Mouse (Mus musculus) left cerebral cortex, postnatal 4 days (tissue): ENCODE results near the gene Copa. TPM values are rescaled to one million over a fixed set of nuclear protein-coding genes. Genes with fewer than 3 reads are reported as not detected.

Source experiments
- DNase-seq: peaks from one replicate; pipeline ENCODE4 v3.0.0-alpha.2; 2022
- intact Hi-C: fragments of 180-260 bp; cut with DNase I; formaldehyde crosslinking; loops from one replicate; pipeline ENCODE4 v1.15.1; 2025
- total RNA-seq, 2 experiments: library from RNA; stranded (reverse); gene quantifications; 2 replicates each; pipeline ENCODE4 v1.2.3; 2021

The Copa gene
- 100 to 1,000 TPM; 195 to 198 TPM for total RNA-seq

- DNase-seq = peak; percentile 93
- intact Hi-C loops = no loop called here
These were observed at the start of gene Copa, which contains the start of gene Ncstn for GRCm38 (mm10) chr1:172082101-172082898. Copa (plus strand) TSS chr1:172082529. Ncstn (minus strand) TSS chr1:172082795.

- intact Hi-C loops = no loop called here
These were observed 35.9 kb upstream of the Copa start for GRCm38 (mm10) chr1:172046410-172046809.

GRCm38 (mm10) chr1:172046938-172047337 is 35.4 kb upstream of the Copa start:
- intact Hi-C loops = no loop called here
- DNase-seq = peak; percentile 82

More at GRCm38 (mm10) chr1:172046410-172046809, 35.9 kb upstream of the Copa start:
- no peak for DNase-seq

GRCm38 (mm10) chr1:172048241-172048734 is 34.0 kb upstream of the Copa start:
- intact Hi-C loops = no loop called here
- DNase-seq = no peak

GRCm38 (mm10) chr1:172049131-172049782 is 33.1 kb upstream of the Copa start:
- DNase-seq = peak; percentile 54

GRCm38 (mm10) chr1:172052766-172053279 is 29.5 kb upstream of the Copa start:
- intact Hi-C loops = no loop called here
- no peak for DNase-seq

More at GRCm38 (mm10) chr1:172049131-172049782, 33.1 kb upstream of the Copa start:
- intact Hi-C loops = no loop called here

- DNase-seq = no peak
- intact Hi-C loops = no loop called here
These were observed 28.5 kb upstream of the Copa start for GRCm38 (mm10) chr1:172053541-172054440.

- intact Hi-C loops = no loop called here
- no peak for DNase-seq
These were observed 26.1 kb upstream of the Copa start for GRCm38 (mm10) chr1:172056251-172056650.

GRCm38 (mm10) chr1:172057491-172057921 is 24.8 kb upstream of the Copa start, which contains the start of gene Nhlh1:
Nhlh1 (minus strand) TSS chr1:172057573.
- intact Hi-C loops = no loop called here
- DNase-seq = peak; percentile 89

GRCm38 (mm10) chr1:172058321-172058720 is 24.0 kb upstream of the Copa start:
- intact Hi-C loops = no loop called here
- peak; percentile 72 for DNase-seq

GRCm38 (mm10) chr1:172058874-172059273 is 23.5 kb upstream of the Copa start:
- DNase-seq = peak; percentile 61
- intact Hi-C loops = no loop called here

GRCm38 (mm10) chr1:172060659-172061058 is 21.7 kb upstream of the Copa start:
- peak; percentile 89 for DNase-seq
- intact Hi-C loops = no loop called here

GRCm38 (mm10) chr1:172061217-172061616 is 21.1 kb upstream of the Copa start:
- intact Hi-C loops = no loop called here
- DNase-seq = peak; percentile 84

GRCm38 (mm10) chr1:172062101-172062500 is 20.2 kb upstream of the Copa start:
- DNase-seq = no peak
- intact Hi-C loops = no loop called here

GRCm38 (mm10) chr1:172063291-172064023 is 18.9 kb upstream of the Copa start:
- intact Hi-C loops = no loop called here
- no peak for DNase-seq

- peak; percentile 88 for DNase-seq
- intact Hi-C loops = no loop called here
These were observed 17.7 kb upstream of the Copa start for GRCm38 (mm10) chr1:172064613-172065141.

GRCm38 (mm10) chr1:172070227-172070626 is 12.1 kb upstream of the Copa start:
- no peak for DNase-seq
- intact Hi-C loops = no loop called here

- DNase-seq = no peak
- intact Hi-C loops = no loop called here
These were observed 10.8 kb upstream of the Copa start for GRCm38 (mm10) chr1:172071556-172071955.

GRCm38 (mm10) chr1:172072604-172073003 is 9.7 kb upstream of the Copa start:
- no peak for DNase-seq
- intact Hi-C loops = no loop called here
